Mouse (Mus musculus) hindbrain, embryonic 10.5 days (tissue): ENCODE measurements around the gene Lrrc75a. TPM values are rescaled to one million over a fixed set of nuclear protein-coding genes. Genes with fewer than 3 reads are reported as not detected.
A peak's percentile ranks its signal among the peaks of the same experiment; 100 is the strongest.

Source experiments
- DNase-seq: peaks from one replicate; pipeline ENCODE4 v3.0.0-alpha.2; 2017; ENCODE audit warnings: low spot score
- H3K27ac ChIP-seq: fragments of 300-500 bp; sonication (generic); 2 replicates; pipeline ENCODE4 v1.5.1; 2016; ENCODE audit warnings: mild to moderate bottlenecking, moderate library complexity
- H3K27me3 ChIP-seq: fragments of 300-500 bp; sonication (generic); 2 replicates; pipeline ENCODE4 v1.6.1; 2016; ENCODE audit warnings: mild to moderate bottlenecking; ENCODE audit not compliant: poor library complexity, insufficient read depth, severe bottlenecking
- H3K36me3 ChIP-seq: fragments of 300-500 bp; sonication (generic); 2 replicates; pipeline ENCODE4 v1.6.1; 2016; ENCODE audit warnings: mild to moderate bottlenecking, moderate library complexity
- H3K4me1 ChIP-seq: fragments of 300-500 bp; sonication (generic); replicated peaks from 2 replicates; pipeline ENCODE4 v1.6.1; 2016; ENCODE audit warnings: mild to moderate bottlenecking
- H3K4me3 ChIP-seq: fragments of 300-500 bp; sonication (generic); 2 replicates; pipeline ENCODE4 v1.5.1; 2016; ENCODE audit warnings: mild to moderate bottlenecking, moderate library complexity
- H3K9me3 ChIP-seq: fragments of 300-500 bp; sonication (generic); 2 replicates; pipeline ENCODE4 v1.6.1; 2016; ENCODE audit warnings: mild to moderate bottlenecking, moderate library complexity
- WGBS: fragments of 180-500 bp; shearing (Covaris S2); methylation state at CpG from one replicate; pipeline ENCODE4 v1.1.7; 2016; 5-methylcytosine and 5-hydroxymethylcytosine counted together
- polyA plus RNA-seq: library from polyadenylated mRNA; unstranded; fragments of >200 nt; fragmentation: Nextera tagmentation; extraction: Ambion mirVana; gene quantifications from 2 replicates; pipeline ENCODE4 v1.2.1, GENCODE M21; 2016

Gene Lrrc75a
- polyA plus RNA-seq, 1 experiment from 2014 or later = 15.0 TPM

DNA sequence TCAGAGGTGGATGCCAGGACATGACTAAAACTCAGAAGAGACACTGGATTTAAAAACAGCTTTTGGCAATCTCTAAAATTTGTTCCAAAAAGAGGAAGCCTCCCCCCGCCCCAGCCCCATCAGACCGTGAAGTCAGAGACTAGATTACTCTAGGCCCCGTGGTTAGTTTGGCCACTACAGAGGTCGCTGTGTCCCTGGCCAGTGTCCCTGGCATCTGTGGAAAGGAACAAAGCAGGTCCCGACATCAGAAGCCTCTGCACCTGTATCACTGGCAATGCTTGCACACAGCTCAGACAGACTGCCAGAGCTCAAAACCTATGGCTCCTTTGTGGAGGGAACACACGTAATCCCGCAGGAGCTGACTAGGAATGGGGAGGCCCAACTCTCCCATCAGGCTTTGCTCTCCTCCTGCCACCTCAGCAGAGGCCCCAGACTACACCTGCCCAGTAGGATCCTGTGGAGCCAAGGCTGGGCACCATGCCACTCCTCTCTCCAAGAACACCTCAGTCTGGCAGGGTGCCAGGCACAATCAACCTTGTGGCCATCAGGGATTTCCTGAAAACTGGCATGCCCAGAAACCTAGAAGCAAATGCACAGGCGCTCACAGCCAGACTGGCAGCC is 5.2 kb downstream of the Lrrc75a start:
- Histone ChIP-seq H3K36me3 (peaks cover 11% of the 10 kb centered on the region; the same call in 1 of the 2 replicates), H3K9me3 (no peaks in the 10 kb centered on the region), H3K27ac (0 out of 2 replicates have a peak overlapping the region, but pooled peaks have one; percentile 50), H3K4me3 (no peak overlapping the region), H3K4me1 (peaks cover 78% of the 10 kb centered on the region), H3K27me3 (no peaks in the 10 kb centered on the region)
- no peak for DNase-seq
- WGBS = 77% methylated on average over 8 of the region's 8 CpGs

DNA sequence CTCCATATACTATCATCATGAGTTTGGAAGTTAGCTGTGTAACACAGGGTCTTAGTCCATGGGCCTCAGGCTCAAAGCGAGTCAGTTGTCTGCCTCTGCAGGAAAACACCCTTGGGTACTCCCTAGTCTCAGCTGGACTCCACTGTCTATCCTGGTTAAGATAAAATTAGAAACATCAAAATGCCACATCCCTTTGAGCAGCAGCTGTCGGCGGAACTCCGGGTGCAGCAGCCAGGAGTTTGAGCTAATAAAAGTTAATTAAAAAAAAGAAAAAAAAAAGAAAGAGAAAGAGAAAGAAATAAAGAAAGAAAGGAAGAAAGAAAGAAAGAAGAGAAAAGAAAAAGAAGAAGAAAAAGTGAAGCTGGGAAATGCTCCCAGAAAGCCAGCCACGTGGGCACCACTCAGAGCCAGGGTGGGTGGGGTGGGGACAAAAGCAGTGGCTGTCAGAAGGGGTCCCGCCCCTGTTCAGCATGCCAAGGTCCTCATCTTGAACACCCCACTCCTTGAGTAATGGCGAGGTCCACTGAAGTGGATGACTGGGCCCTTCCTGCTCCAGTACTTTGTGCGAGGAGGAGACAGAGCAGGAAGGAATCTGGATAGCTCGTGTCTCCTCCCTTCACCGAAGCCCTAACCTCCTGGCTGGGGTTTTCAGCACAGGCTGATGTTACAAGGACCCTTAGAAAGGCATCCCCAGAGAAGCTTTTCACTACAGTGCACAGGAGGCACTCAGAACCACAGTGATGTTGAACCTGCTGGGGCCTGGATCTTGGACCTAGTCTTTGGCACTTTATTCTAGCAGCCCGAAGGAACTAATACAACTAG is 6.1 kb downstream of the Lrrc75a start:
- peaks cover 78% of the 10 kb centered on the region for H3K4me1 ChIP-seq
- peak overlapping the region; percentile 50; the same call in 1 of the 2 replicates for H3K27ac ChIP-seq
- 69% methylated on average over 11 of the region's 11 CpGs for WGBS
- H3K27me3 ChIP-seq = no peaks in the 10 kb centered on the region
- no peaks in the 10 kb centered on the region for H3K9me3 ChIP-seq
- no peak overlapping the region for H3K4me3 ChIP-seq
- H3K36me3 ChIP-seq = peaks cover 17% of the 10 kb centered on the region; the same call in 1 of the 2 replicates
- DNase-seq = no peak

- no peak for DNase-seq
- Histone ChIP-seq H3K4me3 (no peak overlapping the region), H3K27me3 (no peaks in the 10 kb centered on the region), H3K36me3 (peaks cover 19% of the 10 kb centered on the region; the same call in 1 of the 2 replicates), H3K27ac (peak overlapping the region; percentile 29; the same call in 1 of the 2 replicates), H3K9me3 (no peaks in the 10 kb centered on the region), H3K4me1 (peaks cover 74% of the 10 kb centered on the region)
- 83% methylated on average over 3 of the region's 3 CpGs for WGBS
Measured at GRCm38 (mm10) chr11:62640378-62640777, 7.9 kb downstream of the Lrrc75a start.

DNA sequence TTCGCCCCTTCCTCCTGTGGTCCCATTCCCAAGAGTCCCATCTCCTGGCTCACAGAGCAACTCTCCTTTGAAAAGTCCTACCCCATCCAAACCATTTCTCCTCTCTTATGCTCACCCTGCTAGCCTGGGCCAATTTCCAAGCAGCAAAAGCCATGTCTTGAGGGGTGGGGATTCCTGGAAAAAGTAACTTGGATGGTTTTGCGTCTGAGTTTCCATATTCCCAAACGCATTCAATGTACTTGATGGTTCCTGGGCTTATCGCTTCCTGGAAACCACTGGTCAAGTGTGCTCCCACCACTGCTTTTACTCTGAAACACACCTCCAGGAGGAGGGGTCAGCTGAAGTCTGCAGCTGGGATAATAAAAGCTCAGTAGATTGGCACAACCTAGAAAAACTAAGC is 9.9 kb downstream of the Lrrc75a start:
- no peak overlapping the region for H3K4me3 ChIP-seq
- no peaks in the 10 kb centered on the region for H3K9me3 ChIP-seq
- no peak for DNase-seq
- no peaks in the 10 kb centered on the region for H3K27me3 ChIP-seq
- peaks cover 62% of the 10 kb centered on the region for H3K4me1 ChIP-seq
- peaks cover 19% of the 10 kb centered on the region; the same call in 1 of the 2 replicates for H3K36me3 ChIP-seq
- no peak overlapping the region for H3K27ac ChIP-seq
- WGBS = 88% methylated on average over 4 of the region's 4 CpGs

DNA sequence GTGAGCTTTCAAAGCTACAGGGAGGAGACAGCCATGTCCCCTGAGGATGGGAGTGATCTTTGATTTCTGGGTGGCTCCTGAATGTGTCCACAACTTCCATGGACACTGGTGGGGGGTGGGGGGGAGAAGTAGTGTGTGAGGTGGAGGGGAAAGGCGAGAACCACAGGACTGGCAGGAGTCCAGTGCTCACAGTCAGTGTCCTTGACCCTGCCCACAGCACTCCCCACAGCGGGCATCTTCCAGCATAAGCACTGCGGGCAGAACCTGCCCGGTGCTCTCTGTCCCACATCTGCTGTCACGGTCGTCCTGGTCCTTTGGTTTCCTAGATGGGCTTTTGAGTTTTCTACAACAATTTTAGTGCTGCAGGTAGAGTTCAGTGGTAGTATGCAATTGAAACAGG is 10.5 kb downstream of the Lrrc75a start:
- Histone ChIP-seq H3K27me3 (no peaks in the 10 kb centered on the region), H3K36me3 (peaks cover 19% of the 10 kb centered on the region; the same call in 1 of the 2 replicates), H3K27ac (no peak overlapping the region), H3K4me1 (peaks cover 56% of the 10 kb centered on the region), H3K9me3 (no peaks in the 10 kb centered on the region), H3K4me3 (no peak overlapping the region)
- no peak for DNase-seq
- 89% methylated on average over 6 of the region's 6 CpGs for WGBS

DNA sequence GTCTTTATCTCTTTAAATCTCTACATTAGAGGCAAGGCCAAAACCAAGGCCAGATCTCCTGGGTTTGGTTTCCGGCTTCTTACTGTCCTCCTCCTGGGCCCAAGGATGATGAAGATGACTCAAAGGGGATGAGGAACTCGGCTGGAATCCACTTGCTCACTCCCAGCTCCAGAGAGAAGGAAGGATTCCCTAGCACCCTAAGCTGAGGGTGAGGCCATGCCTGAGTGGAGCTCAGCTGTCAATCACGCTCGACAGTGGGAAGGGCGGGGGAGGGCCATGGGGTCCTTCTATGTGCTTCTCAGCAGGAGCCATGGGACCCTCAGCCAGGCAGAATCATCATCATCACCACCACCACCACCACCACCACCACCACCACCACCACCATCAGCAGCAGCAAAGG is 10.9 kb downstream of the Lrrc75a start:
- peaks cover 19% of the 10 kb centered on the region; the same call in 1 of the 2 replicates for H3K36me3 ChIP-seq
- no peak for DNase-seq
- 71% methylated on average over 5 of the region's 5 CpGs for WGBS
- H3K27ac ChIP-seq = no peak overlapping the region
- H3K9me3 ChIP-seq = no peaks in the 10 kb centered on the region
- H3K4me1 ChIP-seq = peaks cover 52% of the 10 kb centered on the region
- no peaks in the 10 kb centered on the region for H3K27me3 ChIP-seq
- no peak overlapping the region for H3K4me3 ChIP-seq

GRCm38 (mm10) chr11:62636840-62637221 is 11.5 kb downstream of the Lrrc75a start:
- no peak for DNase-seq
- no peaks in the 10 kb centered on the region for H3K9me3 ChIP-seq
- H3K4me1 ChIP-seq = peaks cover 49% of the 10 kb centered on the region
- 86% methylated on average over 3 of the region's 3 CpGs for WGBS
- no peaks in the 10 kb centered on the region for H3K27me3 ChIP-seq
- no peak overlapping the region for H3K27ac ChIP-seq
- H3K36me3 ChIP-seq = peaks cover 19% of the 10 kb centered on the region; the same call in 1 of the 2 replicates
- H3K4me3 ChIP-seq = no peak overlapping the region

DNA sequence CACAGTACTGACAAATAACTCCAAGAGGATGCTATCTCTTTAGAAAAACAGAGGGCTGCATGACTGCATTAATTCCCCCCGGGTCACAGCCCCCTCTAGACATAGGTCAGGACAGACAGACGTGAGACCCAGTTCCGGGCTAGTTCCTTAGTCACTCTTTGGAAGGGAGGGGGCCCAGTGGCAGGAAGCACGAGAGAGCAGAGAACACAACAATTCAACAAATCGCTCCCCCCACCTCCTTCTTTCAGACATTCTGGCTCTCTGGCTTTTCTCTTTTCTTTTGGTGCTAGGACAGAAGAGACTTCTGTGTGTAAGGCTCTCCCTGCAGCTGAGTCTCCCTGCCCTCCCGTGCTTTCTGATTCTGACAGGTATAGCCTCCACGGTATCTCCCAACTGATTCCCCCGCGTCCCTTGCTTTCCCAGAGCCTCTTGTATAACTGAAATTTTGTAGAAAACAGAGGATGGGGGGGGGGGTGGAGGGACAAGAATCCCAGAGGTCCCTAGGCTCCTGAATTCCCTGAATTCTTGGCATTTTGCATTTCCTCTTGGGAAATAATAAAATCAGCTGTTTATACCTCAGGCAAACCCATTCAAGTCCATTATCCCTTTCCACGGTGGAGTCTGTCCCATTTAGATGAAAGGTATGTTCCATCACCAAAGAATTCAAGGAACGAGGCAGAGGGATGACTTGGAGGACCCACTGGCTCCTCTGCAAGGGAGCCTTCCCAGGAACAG is 12.1 kb downstream of the Lrrc75a start:
- no peaks in the 10 kb centered on the region for H3K27me3 ChIP-seq
- DNase-seq = no peak
- WGBS = 58% methylated on average over 11 of the region's 11 CpGs
- H3K4me3 ChIP-seq = no peak overlapping the region
- peaks cover 19% of the 10 kb centered on the region; the same call in 1 of the 2 replicates for H3K36me3 ChIP-seq
- peaks cover 54% of the 10 kb centered on the region for H3K4me1 ChIP-seq
- H3K27ac ChIP-seq = peak overlapping the region; percentile 35
- no peaks in the 10 kb centered on the region for H3K9me3 ChIP-seq

- no peak for DNase-seq
- no peak overlapping the region for H3K4me3 ChIP-seq
- 75% methylated on average over 3 of the region's 3 CpGs for WGBS
- no peaks in the 10 kb centered on the region for H3K27me3 ChIP-seq
- peaks cover 62% of the 10 kb centered on the region for H3K4me1 ChIP-seq
- H3K9me3 ChIP-seq = no peaks in the 10 kb centered on the region
- H3K27ac ChIP-seq = no peak overlapping the region
- peaks cover 18% of the 10 kb centered on the region; the same call in 1 of the 2 replicates for H3K36me3 ChIP-seq
Measured at GRCm38 (mm10) chr11:62635406-62635805, 12.9 kb downstream of the Lrrc75a start.

GRCm38 (mm10) chr11:62631138-62631537 is 17.2 kb downstream of the Lrrc75a start:
- peak; percentile 21 for DNase-seq
- Histone ChIP-seq H3K27me3 (no peaks in the 10 kb centered on the region), H3K9me3 (no peaks in the 10 kb centered on the region), H3K4me1 (peaks cover 62% of the 10 kb centered on the region), H3K36me3 (peaks cover 8% of the 10 kb centered on the region; the same call in 1 of the 2 replicates), H3K27ac (peak overlapping the region; percentile 91), H3K4me3 (peak overlapping the region; percentile 44; the same call in 1 of the 2 replicates)
- 24% methylated on average over 4 of the region's 4 CpGs for WGBS

DNA sequence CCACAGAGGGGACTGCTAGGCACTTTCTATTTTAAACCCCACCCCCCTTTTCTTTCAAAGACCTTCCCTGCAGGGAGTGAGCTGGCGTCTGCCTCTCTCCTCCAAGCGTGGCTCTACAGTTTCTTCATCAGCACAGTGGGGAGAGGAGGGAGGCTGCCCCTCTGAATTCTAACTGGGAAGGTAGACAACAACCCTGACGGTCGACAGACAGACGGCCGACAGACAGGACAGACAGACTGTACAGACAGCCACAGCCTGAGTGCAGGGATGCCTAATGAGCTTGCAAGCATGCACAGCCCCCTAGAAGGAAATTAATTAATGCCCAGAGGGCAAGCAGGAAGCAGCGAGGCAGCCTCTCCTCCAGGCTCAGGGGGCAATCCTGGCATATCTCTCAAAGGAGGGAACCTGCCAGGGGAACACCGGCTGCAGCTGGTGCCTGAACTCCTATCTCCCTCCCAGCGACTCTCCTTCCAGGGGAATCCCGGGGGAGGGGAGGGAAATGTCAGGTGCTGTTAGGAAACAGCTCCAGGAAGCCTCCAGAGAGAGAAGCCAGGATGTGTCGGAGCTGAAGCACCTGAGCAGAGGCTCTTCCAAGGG is 18.0 kb downstream of the Lrrc75a start:
- H3K4me3 ChIP-seq = peak overlapping the region; percentile 44
- no peaks in the 10 kb centered on the region for H3K27me3 ChIP-seq
- peak overlapping the region; percentile 91 for H3K27ac ChIP-seq
- DNase-seq = peak; percentile 35
- H3K4me1 ChIP-seq = peaks cover 64% of the 10 kb centered on the region
- peaks cover 9% of the 10 kb centered on the region; the same call in 1 of the 2 replicates for H3K36me3 ChIP-seq
- WGBS = 2% methylated on average over 11 of the region's 11 CpGs
- no peaks in the 10 kb centered on the region for H3K9me3 ChIP-seq
